Mouse (Mus musculus): ENCODE measurements around the gene Gjc3. TPM values are rescaled to one million over a fixed set of nuclear protein-coding genes. Genes with fewer than 3 reads are reported as not detected.

Gene Gjc3
- 0.05 TPM in 1 of 2 replicates, not detected in the other for polyA plus RNA-seq (2015; fragmentation: Nextera tagmentation; extraction: Ambion mirVana)

- Histone ChIP-seq H3K9me3 (replicated peaks) (no peaks in the 10 kb centered on the region), H3K4me3 (replicated peaks) (no peak within 1 kb of the TSS), H3K27ac (no peak within 1 kb of the TSS), H3K4me1 (no peaks in the 10 kb centered on the region), H3K9ac (no peak within 1 kb of the TSS), H3K27me3 (no peaks in the 10 kb centered on the region), H3K4me2 (no peak within 1 kb of the TSS), H3K36me3 (no peaks in the 10 kb centered on the region)
- 84% methylated on average over 8 of the region's 8 CpGs for WGBS
- ATAC-seq (replicated peaks; ENCODE audit: low FRiP score): no peak
Measured at GRCm38 (mm10) chr5:137962945-137963344, at the start of gene Gjc3. TSS of gene Gjc3 (minus strand) at chr5:137963098.

DNA sequence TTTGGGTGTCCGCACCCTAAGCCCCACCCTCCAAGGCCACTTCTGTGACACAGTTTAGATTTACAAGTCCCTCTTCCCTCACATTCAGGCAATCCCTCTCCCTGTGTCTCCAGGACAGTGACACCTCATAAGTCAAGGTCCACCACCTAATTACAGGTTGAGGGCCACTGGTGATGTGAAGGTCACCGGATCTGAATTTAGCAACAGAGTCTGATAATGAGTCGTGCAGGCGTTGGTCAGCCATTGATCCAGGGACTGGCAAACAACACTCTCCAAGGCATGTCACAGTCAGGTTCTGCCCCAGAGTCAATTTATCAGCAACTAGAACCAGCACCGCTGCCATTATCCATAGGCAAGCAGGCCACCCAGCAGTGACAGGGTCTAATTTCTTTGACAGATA lies 49.5 kb upstream of the Gjc3 start:
- Histone ChIP-seq H3K4me2 (no peak overlapping the region), H3K27ac (no peak overlapping the region), H3K4me1 (no peaks in the 10 kb centered on the region), H3K9me3 (replicated peaks) (no peaks in the 10 kb centered on the region), H3K4me3 (replicated peaks) (no peak overlapping the region), H3K27me3 (no peaks in the 10 kb centered on the region), H3K36me3 (no peaks in the 10 kb centered on the region), H3K9ac (no peak overlapping the region)
- WGBS: 89% methylated on average over 5 of the region's 5 CpGs
- no peak for ATAC-seq (replicated peaks; ENCODE audit: low FRiP score)

- no peak overlapping the region for H3K27ac ChIP-seq
- 89% methylated on average over 5 of the region's 5 CpGs for WGBS
- H3K4me1 ChIP-seq: no peaks in the 10 kb centered on the region
- no peak overlapping the region for H3K4me2 ChIP-seq
- H3K9me3 ChIP-seq (replicated peaks): no peaks in the 10 kb centered on the region
- no peaks in the 10 kb centered on the region for H3K27me3 ChIP-seq
- no peak overlapping the region for H3K9ac ChIP-seq
- H3K4me3 ChIP-seq (replicated peaks): no peak overlapping the region
- no peak for ATAC-seq (replicated peaks; ENCODE audit: low FRiP score)
- H3K36me3 ChIP-seq: no peaks in the 10 kb centered on the region
Measured at GRCm38 (mm10) chr5:138009437-138009836, 46.5 kb upstream of the Gjc3 start.

DNA sequence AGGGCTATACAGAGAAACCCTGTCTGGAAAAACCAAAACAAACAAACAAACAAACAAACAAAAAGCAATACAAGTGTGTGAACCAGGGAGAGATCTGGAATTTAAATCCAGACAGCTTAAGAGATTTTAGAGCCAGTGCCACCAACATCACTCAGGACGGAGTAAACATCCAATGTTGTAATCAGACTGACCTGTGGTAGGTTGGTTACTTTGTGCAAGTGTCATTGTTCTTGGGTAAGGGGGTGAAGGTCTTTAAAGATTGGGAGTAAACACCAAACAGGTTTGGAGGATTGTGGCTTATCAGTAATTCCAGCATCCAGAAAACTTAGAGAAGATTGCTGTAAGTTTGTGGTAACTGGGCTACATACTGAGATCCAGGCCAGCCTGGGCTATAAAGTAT lies 23.5 kb upstream of the Gjc3 start:
- H3K9me3 ChIP-seq (replicated peaks): no peaks in the 10 kb centered on the region
- H3K4me2 ChIP-seq: no peak overlapping the region
- H3K4me3 ChIP-seq (replicated peaks): no peak overlapping the region
- H3K9ac ChIP-seq: no peak overlapping the region
- no peaks in the 10 kb centered on the region for H3K36me3 ChIP-seq
- WGBS: 88% methylated on average over 1 of the region's 1 CpGs
- no peaks in the 10 kb centered on the region for H3K27me3 ChIP-seq
- no peak for ATAC-seq (replicated peaks; ENCODE audit: low FRiP score)
- no peaks in the 10 kb centered on the region for H3K4me1 ChIP-seq
- H3K27ac ChIP-seq: no peak overlapping the region

GRCm38 (mm10) chr5:137981300-137981699 lies 18.4 kb upstream of the Gjc3 start, which contains the start of gene Azgp1:
TSS of gene Azgp1 (plus strand) at chr5:137981520.
- 61% methylated on average over 4 of the region's 4 CpGs for WGBS
- no peak within 1 kb of the TSS for H3K27ac ChIP-seq
- no peak within 1 kb of the TSS for H3K4me3 ChIP-seq (replicated peaks)
- no peak within 1 kb of the TSS for H3K4me2 ChIP-seq
- H3K27me3 ChIP-seq: 0 out of 2 replicates have a peak, but pooled peaks cover 4% of the 10 kb centered on the region
- ATAC-seq (replicated peaks; ENCODE audit: low FRiP score): no peak
- no peaks in the 10 kb centered on the region for H3K36me3 ChIP-seq
- H3K9ac ChIP-seq: no peak within 1 kb of the TSS
- H3K4me1 ChIP-seq: no peaks in the 10 kb centered on the region
- H3K9me3 ChIP-seq (replicated peaks): no peaks in the 10 kb centered on the region

DNA sequence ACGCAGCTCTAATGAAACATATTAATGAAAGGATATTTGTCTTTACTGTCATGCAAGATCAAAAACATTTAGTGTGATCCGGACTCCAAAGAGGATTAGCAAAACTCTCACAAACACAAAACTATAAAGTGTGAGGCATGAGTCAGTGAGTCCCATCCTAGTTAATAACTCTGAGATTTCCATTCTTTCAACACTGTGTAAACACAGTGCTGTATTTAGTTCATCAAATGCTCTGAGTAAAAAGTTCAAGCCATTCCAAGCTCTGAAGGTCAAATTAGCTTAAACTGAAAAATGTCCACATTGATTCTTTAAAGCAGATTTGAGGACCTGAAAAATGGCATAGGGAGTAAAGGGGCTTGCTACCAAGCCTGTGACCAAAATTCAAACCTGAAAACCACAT lies 16.2 kb upstream of the Gjc3 start:
- H3K9me3 ChIP-seq (replicated peaks): no peaks in the 10 kb centered on the region
- H3K36me3 ChIP-seq: no peaks in the 10 kb centered on the region
- no peak overlapping the region for H3K4me2 ChIP-seq
- H3K4me1 ChIP-seq: no peaks in the 10 kb centered on the region
- no peak overlapping the region for H3K9ac ChIP-seq
- no peak overlapping the region for H3K4me3 ChIP-seq (replicated peaks)
- no peak for ATAC-seq (replicated peaks; ENCODE audit: low FRiP score)
- 0 out of 2 replicates have a peak, but pooled peaks cover 4% of the 10 kb centered on the region for H3K27me3 ChIP-seq
- no peak overlapping the region for H3K27ac ChIP-seq
- 74% methylated on average over 2 of the region's 2 CpGs for WGBS

DNA sequence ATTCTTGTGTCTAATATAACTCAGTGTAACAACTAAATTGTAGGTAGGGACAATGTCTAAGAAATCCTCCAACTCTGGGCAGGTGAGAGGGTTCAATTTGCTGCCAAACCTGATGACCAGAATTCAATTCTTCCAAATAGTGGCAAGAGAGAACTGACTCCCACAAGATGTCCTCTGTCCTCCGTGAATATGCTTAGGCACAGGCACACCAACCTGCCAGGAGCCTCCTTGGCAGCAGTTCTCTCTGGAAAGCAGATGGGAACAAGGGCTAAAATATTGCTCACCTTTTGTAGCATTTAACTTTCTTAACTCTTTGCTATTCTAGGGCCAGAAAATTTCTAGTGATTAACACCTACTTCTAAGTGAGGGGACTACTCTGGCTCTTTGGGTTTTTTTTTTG lies 14.4 kb upstream of the Gjc3 start:
- Histone ChIP-seq H3K9me3 (replicated peaks) (no peaks in the 10 kb centered on the region), H3K4me1 (no peaks in the 10 kb centered on the region), H3K9ac (no peak overlapping the region), H3K27me3 (0 out of 2 replicates have a peak, but pooled peaks cover 4% of the 10 kb centered on the region), H3K36me3 (no peaks in the 10 kb centered on the region), H3K4me2 (no peak overlapping the region), H3K27ac (no peak overlapping the region), H3K4me3 (replicated peaks) (no peak overlapping the region)
- no peak for ATAC-seq (replicated peaks; ENCODE audit: low FRiP score)
- WGBS: 20% methylated on average over 1 of the region's 1 CpGs

GRCm38 (mm10) chr5:137975434-137975833 lies 12.5 kb upstream of the Gjc3 start:
- Histone ChIP-seq H3K27me3 (no peaks in the 10 kb centered on the region), H3K9ac (no peak overlapping the region), H3K36me3 (no peaks in the 10 kb centered on the region), H3K9me3 (replicated peaks) (no peaks in the 10 kb centered on the region), H3K4me3 (replicated peaks) (no peak overlapping the region), H3K4me2 (no peak overlapping the region), H3K27ac (no peak overlapping the region), H3K4me1 (no peaks in the 10 kb centered on the region)
- ATAC-seq (replicated peaks; ENCODE audit: low FRiP score): no peak
- 50% methylated on average over 1 of the region's 1 CpGs for WGBS

DNA sequence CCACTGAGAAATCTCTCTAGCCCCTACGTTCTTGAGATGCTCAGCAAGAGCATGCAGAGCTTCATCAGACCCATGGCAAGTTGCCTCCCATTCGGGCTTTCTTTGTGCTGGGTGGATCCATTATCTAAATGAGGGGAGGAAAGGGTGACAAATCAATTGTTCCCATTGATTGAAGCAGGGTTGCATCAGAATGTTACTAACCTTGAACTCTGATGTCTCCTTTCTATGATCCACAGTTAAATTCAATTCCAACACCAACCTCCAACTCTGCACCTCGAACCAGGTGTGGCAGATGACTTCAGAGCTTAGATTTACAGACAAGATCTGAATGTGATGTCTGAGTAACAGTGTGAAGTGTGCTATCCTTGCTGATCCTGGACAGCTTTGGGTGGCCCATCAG lies 11.8 kb upstream of the Gjc3 start:
- WGBS: 65% methylated on average over 3 of the region's 3 CpGs
- Histone ChIP-seq H3K4me3 (replicated peaks) (no peak overlapping the region), H3K9ac (no peak overlapping the region), H3K27ac (no peak overlapping the region), H3K4me2 (no peak overlapping the region), H3K4me1 (no peaks in the 10 kb centered on the region), H3K27me3 (no peaks in the 10 kb centered on the region), H3K9me3 (replicated peaks) (no peaks in the 10 kb centered on the region), H3K36me3 (no peaks in the 10 kb centered on the region)
- ATAC-seq (replicated peaks; ENCODE audit: low FRiP score): no peak

GRCm38 (mm10) chr5:137973738-137974137 lies 10.8 kb upstream of the Gjc3 start:
- Histone ChIP-seq H3K9me3 (replicated peaks) (no peaks in the 10 kb centered on the region), H3K27me3 (no peaks in the 10 kb centered on the region), H3K4me3 (replicated peaks) (no peak overlapping the region), H3K36me3 (no peaks in the 10 kb centered on the region), H3K4me1 (no peaks in the 10 kb centered on the region), H3K27ac (no peak overlapping the region), H3K9ac (no peak overlapping the region), H3K4me2 (no peak overlapping the region)
- no peak for ATAC-seq (replicated peaks; ENCODE audit: low FRiP score)
- 56% methylated on average over 3 of the region's 3 CpGs for WGBS

- Histone ChIP-seq H3K4me1 (no peaks in the 10 kb centered on the region), H3K4me2 (no peak overlapping the region), H3K9me3 (replicated peaks) (no peaks in the 10 kb centered on the region), H3K27me3 (no peaks in the 10 kb centered on the region), H3K9ac (no peak overlapping the region), H3K36me3 (no peaks in the 10 kb centered on the region), H3K4me3 (replicated peaks) (no peak overlapping the region), H3K27ac (no peak overlapping the region)
- ATAC-seq (replicated peaks; ENCODE audit: low FRiP score): no peak
- 73% methylated on average over 2 of the region's 2 CpGs for WGBS
Measured at GRCm38 (mm10) chr5:137973161-137973560, 10.3 kb upstream of the Gjc3 start.

DNA sequence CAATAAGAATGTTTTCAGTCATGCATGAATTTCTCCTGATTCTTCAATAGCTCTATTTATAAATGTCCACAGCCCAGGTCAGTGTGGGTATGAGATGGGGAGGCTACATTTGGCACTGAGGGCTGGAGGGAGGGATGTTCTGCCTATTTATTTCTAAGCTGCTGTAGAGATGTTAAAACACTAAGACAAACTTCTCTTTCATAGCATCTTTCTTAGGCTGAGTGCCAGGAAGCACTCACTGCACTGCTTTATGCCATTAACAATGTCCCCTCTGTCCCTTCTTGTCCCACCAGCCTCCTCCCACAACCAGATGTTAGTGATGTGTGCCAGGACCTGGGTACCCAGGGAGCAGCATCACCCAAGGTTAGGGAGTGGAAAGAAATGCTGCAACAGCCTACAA lies 3.6 kb upstream of the Gjc3 start:
- no peak for ATAC-seq (replicated peaks; ENCODE audit: low FRiP score)
- Histone ChIP-seq H3K4me2 (no peak overlapping the region), H3K27ac (no peak overlapping the region), H3K4me1 (no peaks in the 10 kb centered on the region), H3K9me3 (replicated peaks) (no peaks in the 10 kb centered on the region), H3K27me3 (no peaks in the 10 kb centered on the region), H3K36me3 (no peaks in the 10 kb centered on the region), H3K4me3 (replicated peaks) (no peak overlapping the region), H3K9ac (no peak overlapping the region)

DNA sequence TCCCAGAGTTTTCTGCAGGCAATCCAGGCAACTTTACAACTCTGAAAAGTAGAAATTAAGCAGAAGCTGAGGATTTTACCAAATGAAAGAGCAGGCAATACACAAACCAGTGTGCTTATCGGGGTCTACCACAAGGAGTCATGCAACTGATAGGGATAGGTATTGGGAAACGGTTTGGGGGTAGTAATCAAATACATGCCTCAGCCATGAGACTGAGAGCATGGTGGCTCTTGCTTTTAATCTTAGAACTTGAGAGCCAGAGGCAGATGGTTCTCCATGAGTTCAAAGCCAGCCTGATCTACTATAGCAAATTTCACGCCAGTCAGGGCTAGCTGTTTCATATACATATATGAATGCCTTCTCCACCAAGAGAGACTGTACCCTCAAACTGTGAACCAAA lies 6.5 kb downstream of the Gjc3 start:
- no peak overlapping the region for H3K4me3 ChIP-seq (replicated peaks)
- no peaks in the 10 kb centered on the region for H3K36me3 ChIP-seq
- no peak for ATAC-seq (replicated peaks; ENCODE audit: low FRiP score)
- H3K27me3 ChIP-seq: no peaks in the 10 kb centered on the region
- no peak overlapping the region for H3K4me2 ChIP-seq
- WGBS: 87% methylated on average over 3 of the region's 3 CpGs
- no peak overlapping the region for H3K27ac ChIP-seq
- no peak overlapping the region for H3K9ac ChIP-seq
- no peaks in the 10 kb centered on the region for H3K9me3 ChIP-seq (replicated peaks)
- H3K4me1 ChIP-seq: no peaks in the 10 kb centered on the region
